Mouse (Mus musculus) left cerebral cortex, postnatal 25 days (tissue): Measurements from ENCODE around the gene Rubcnl. TPM values are rescaled to one million over a fixed set of nuclear protein-coding genes. Genes with fewer than 3 reads are reported as not detected.

ENCODE experiments used
- DNase-seq, 2 experiments: peaks; one replicate each; pipeline ENCODE4 v3.0.0; 2022; ENCODE audit warnings: low spot score in 2 of 2, mixed read lengths in 1 of 2
- intact Hi-C: fragments of 180-260 bp; cut with DNase I; formaldehyde crosslinking; loops from one replicate; pipeline ENCODE4 v1.15.1; 2025
- total RNA-seq, 2 experiments: library from RNA; stranded (reverse); gene quantifications; 2 replicates each; pipeline ENCODE4 v1.2.3; 2021

Rubcnl gene
- total RNA-seq, 2 experiments from 2014 or later = 1.6 to 2.6 TPM

- peak in 1 of 2 experiments; percentile 30 for DNase-seq
- intact Hi-C loops = no loop called here
Measured at GRCm38 (mm10) chr14:75010986-75011655, 4.7 kb upstream of the Rubcnl start.

GRCm38 (mm10) chr14:75016715-75017020 is 841 bp downstream of the Rubcnl start:
- intact Hi-C loops = no loop called here
- no peak for DNase-seq

- no peak for DNase-seq
Measured at GRCm38 (mm10) chr14:75017277-75017676, 1.4 kb downstream of the Rubcnl start.

GRCm38 (mm10) chr14:75017877-75018825 is 2.3 kb downstream of the Rubcnl start:
- DNase-seq = no peak
- intact Hi-C loops = no loop called here

More at GRCm38 (mm10) chr14:75017277-75017676, 1.4 kb downstream of the Rubcnl start:
- intact Hi-C loops = no loop called here

- no peak for DNase-seq
- intact Hi-C loops = no loop called here
Measured at GRCm38 (mm10) chr14:75018829-75019228, 3.0 kb downstream of the Rubcnl start.

- DNase-seq = peak in 1 of 2 experiments; percentile 81
- intact Hi-C loops = no loop called here
Measured at GRCm38 (mm10) chr14:75020581-75021253, 4.9 kb downstream of the Rubcnl start.

GRCm38 (mm10) chr14:75022522-75022921 is 6.7 kb downstream of the Rubcnl start:
- no peak for DNase-seq
- intact Hi-C loops = no loop called here

- DNase-seq = no peak
- intact Hi-C loops = no loop called here
Measured at GRCm38 (mm10) chr14:75024793-75025710, 9.2 kb downstream of the Rubcnl start.

GRCm38 (mm10) chr14:75030764-75031163 is 14.9 kb downstream of the Rubcnl start:
- no peak for DNase-seq
- intact Hi-C loops = no loop called here

GRCm38 (mm10) chr14:75031999-75032575 is 16.3 kb downstream of the Rubcnl start:
- intact Hi-C loops = no loop called here
- DNase-seq = no peak

GRCm38 (mm10) chr14:75032742-75033141 is 16.9 kb downstream of the Rubcnl start:
- intact Hi-C loops = no loop called here
- DNase-seq = no peak

- DNase-seq = peak in 1 of 2 experiments; percentile 23
- intact Hi-C loops = no loop called here
Measured at GRCm38 (mm10) chr14:75034240-75034639, 18.4 kb downstream of the Rubcnl start.

GRCm38 (mm10) chr14:75035431-75035830 is 19.6 kb downstream of the Rubcnl start:
- intact Hi-C loops = no loop called here
- DNase-seq = no peak

- intact Hi-C loops = no loop called here
- DNase-seq = no peak
Measured at GRCm38 (mm10) chr14:75045184-75045583, 29.4 kb downstream of the Rubcnl start.

- intact Hi-C loops = no loop called here
- no peak for DNase-seq
Measured at GRCm38 (mm10) chr14:75052451-75052850, 36.6 kb downstream of the Rubcnl start.

- intact Hi-C loops = no loop called here
- DNase-seq = no peak
Measured at GRCm38 (mm10) chr14:75054455-75055343, 38.9 kb downstream of the Rubcnl start.

GRCm38 (mm10) chr14:75056861-75057431 is 41.1 kb downstream of the Rubcnl start:
- intact Hi-C loops = no loop called here
- DNase-seq = no peak

- DNase-seq = peak; percentile 32 to 49
- intact Hi-C loops = no loop called here
Measured at GRCm38 (mm10) chr14:75060562-75060961, 44.7 kb downstream of the Rubcnl start.
